Mouse (Mus musculus) adrenal gland, postnatal 25 days (tissue): Measurements from ENCODE around the gene Uncx. TPM values are rescaled to one million over a fixed set of nuclear protein-coding genes. Genes with fewer than 3 reads are reported as not detected.

Experiments used
- DNase-seq: peaks from one replicate; pipeline ENCODE4 v3.0.0; 2021; ENCODE audit warnings: mixed read lengths
- long read RNA-seq: library from polyadenylated mRNA; stranded (forward); transcript quantifications from one replicate; pipeline ENCODE4 v2.0.0, GENCODE M21; 2021
- total RNA-seq: library from RNA; stranded (reverse); gene quantifications from 2 replicates; pipeline ENCODE4 v1.2.3, GENCODE M21; 2021

Gene Uncx
- not detected in 2 replicates for total RNA-seq
- long read RNA-seq, result 0 reads

- DNase-seq, result no peak
Measured at GRCm38 (mm10) chr5:139543214-139543613, at the start of gene Uncx. Gene Uncx (plus strand): TSS chr5:139543494.

GRCm38 (mm10) chr5:139493690-139494089 lies 49.6 kb upstream of the Uncx start:
- no peak for DNase-seq

GRCm38 (mm10) chr5:139495019-139495669 lies 48.1 kb upstream of the Uncx start:
- DNase-seq, result no peak

GRCm38 (mm10) chr5:139496939-139497338 lies 46.4 kb upstream of the Uncx start:
- DNase-seq, result no peak

GRCm38 (mm10) chr5:139498791-139499190 lies 44.5 kb upstream of the Uncx start:
- no peak for DNase-seq

GRCm38 (mm10) chr5:139502281-139502680 lies 41.0 kb upstream of the Uncx start:
- no peak for DNase-seq

- peak; percentile 83 for DNase-seq
Measured at GRCm38 (mm10) chr5:139505073-139505606, 38.2 kb upstream of the Uncx start.

- DNase-seq, result no peak
Measured at GRCm38 (mm10) chr5:139506207-139506606, 37.1 kb upstream of the Uncx start.

GRCm38 (mm10) chr5:139510682-139511366 lies 32.5 kb upstream of the Uncx start:
- DNase-seq, result peak; percentile 8

- no peak for DNase-seq
Measured at GRCm38 (mm10) chr5:139512201-139512600, 31.1 kb upstream of the Uncx start.

- peak; percentile 29 for DNase-seq
Measured at GRCm38 (mm10) chr5:139516281-139516680, 27.0 kb upstream of the Uncx start.

GRCm38 (mm10) chr5:139520069-139520834 lies 23.0 kb upstream of the Uncx start:
- no peak for DNase-seq

- no peak for DNase-seq
Measured at GRCm38 (mm10) chr5:139521987-139522386, 21.3 kb upstream of the Uncx start.

- no peak for DNase-seq
Measured at GRCm38 (mm10) chr5:139528851-139529250, 14.4 kb upstream of the Uncx start.

- DNase-seq, result no peak
Measured at GRCm38 (mm10) chr5:139535386-139535919, 7.8 kb upstream of the Uncx start.

GRCm38 (mm10) chr5:139536211-139536910 lies 6.9 kb upstream of the Uncx start:
- peak; percentile 89 for DNase-seq

GRCm38 (mm10) chr5:139536911-139537738 lies 6.2 kb upstream of the Uncx start:
- DNase-seq, result no peak

- no peak for DNase-seq
Measured at GRCm38 (mm10) chr5:139537739-139538135, 5.6 kb upstream of the Uncx start.

GRCm38 (mm10) chr5:139541151-139542042 lies 1.9 kb upstream of the Uncx start:
- no peak for DNase-seq

- no peak for DNase-seq
Measured at GRCm38 (mm10) chr5:139542043-139542365, 1.3 kb upstream of the Uncx start.
